Comparison of ENCODE assay signal across 8 mouse cellular contexts in genomic region chr17:28008565-28008981, GRCm38 (mm10).
DNase-seq lines count a peak whose midpoint lies in the region; ATAC-seq and TF ChIP-seq lines count a peak whose summit lies in the region.

No protein-coding gene starts in this region.

- no peak for TF ChIP-seq EP300 in heart, adult 2 months (IDR thresholded peaks at IDR 0.05; ENCODE audit: insufficient read depth, low read depth, low read length)

- H3K27me3 ChIP-seq in heart, adult 2 months (ENCODE audit: control insufficient read depth, insufficient read depth, low read length), result no peaks in the 10 kb centered on the region
- H3K27me3 ChIP-seq in E14TG2a.4 (ENCODE audit: insufficient read depth, low read length), result peaks cover 16% of the 10 kb centered on the region
- H3K27me3 ChIP-seq in heart, embryonic 11.5 days (ENCODE audit: control insufficient read depth, insufficient read depth, low read length), result no peaks in the 10 kb centered on the region
- H3K27me3 ChIP-seq in liver, embryonic 12.5 days (replicated peaks), result peaks cover 6% of the 10 kb centered on the region; the same call in 1 of the 2 replicates

- peak; percentile 65 to 69 for DNase-seq in heart, adult 2 months
- DNase-seq in heart, postnatal 25 days (ENCODE audit: low spot score), result no peak
- DNase-seq in thymus, postnatal 4 days, result peak; percentile 66
- DNase-seq in ovary, postnatal 14 days (ENCODE audit: low spot score), result no peak
- DNase-seq in cerebellum, adult 11-12 months, result no peak

- no peak for TF ChIP-seq POLR2A in heart, adult 2 months (IDR thresholded peaks at IDR 0.05; ENCODE audit: insufficient read depth, low read depth, low read length)

- H3K27ac ChIP-seq in heart, adult 2 months, result peak overlapping the region; percentile 98
- no peak overlapping the region for H3K27ac ChIP-seq in heart, embryonic 11.5 days (ENCODE audit: low read depth, low read length)
- 0 out of 2 replicates have a peak overlapping the region, but pooled peaks have one; percentile 8 for H3K27ac ChIP-seq in liver, embryonic 12.5 days

- intact Hi-C loops in heart, adult 2 months (cut with DNase I), result loop anchor here (5.0 kb wide), 2 partner anchors 34 to 169 kb away; partner anchors contain the start of gene Zfp523
- intact Hi-C loops in heart, postnatal 25 days (cut with DNase I), result loop anchor here (5.0 kb wide), 1 partner anchor 34 kb away; no protein-coding TSS in a partner anchor

- peaks cover 12% of the 10 kb centered on the region for H3K36me3 ChIP-seq in heart, adult 2 months (ENCODE audit: control insufficient read depth, insufficient read depth, low read length)
- peaks cover 61% of the 10 kb centered on the region for H3K36me3 ChIP-seq in E14TG2a.4 (ENCODE audit: insufficient read depth, low read length)
- H3K36me3 ChIP-seq in heart, embryonic 11.5 days (ENCODE audit: control insufficient read depth, insufficient read depth, low read length), result 0 out of 2 replicates have a peak, but pooled peaks cover 2% of the 10 kb centered on the region
- H3K36me3 ChIP-seq in liver, embryonic 12.5 days, result peaks cover 27% of the 10 kb centered on the region

- peaks cover 46% of the 10 kb centered on the region for H3K4me1 ChIP-seq in heart, adult 2 months (ENCODE audit: control insufficient read depth, insufficient read depth, low read length)
- H3K4me1 ChIP-seq in E14TG2a.4 (replicated peaks; ENCODE audit: low read depth, low read length), result peaks cover 56% of the 10 kb centered on the region
- peaks cover 54% of the 10 kb centered on the region for H3K4me1 ChIP-seq in heart, embryonic 11.5 days (ENCODE audit: control insufficient read depth, insufficient read depth, low read length)
- peaks cover 76% of the 10 kb centered on the region for H3K4me1 ChIP-seq in liver, embryonic 12.5 days

- WGBS in heart, adult 2 months, result 13% methylated on average over 8 of the region's 8 CpGs
- WGBS in heart, embryonic 11.5 days (ENCODE audit: insufficient replicate concordance), result 65% methylated on average over 8 of the region's 8 CpGs
- WGBS in liver, embryonic 12.5 days (ENCODE audit: insufficient replicate concordance), result 31% methylated on average over 8 of the region's 8 CpGs

- ATAC-seq in heart, embryonic 11.5 days (replicated peaks; ENCODE audit: insufficient number of reproducible peaks, low FRiP score, low TSS enrichment), result no peak
- no peak for ATAC-seq in liver, embryonic 12.5 days

- peak overlapping the region; percentile 51 for H3K4me2 ChIP-seq in heart, embryonic 11.5 days
- H3K4me2 ChIP-seq in liver, embryonic 12.5 days, result peak overlapping the region; percentile 69

- peak overlapping the region; percentile 58 for H3K4me3 ChIP-seq in heart, adult 2 months
- H3K4me3 ChIP-seq in E14TG2a.4 (replicated peaks; ENCODE audit: low read length), result peak overlapping the region; percentile 70
- no peak overlapping the region for H3K4me3 ChIP-seq in heart, embryonic 11.5 days (ENCODE audit: low read depth, low read length)
- H3K4me3 ChIP-seq in liver, embryonic 12.5 days, result peak overlapping the region; percentile 46

- no peaks in the 10 kb centered on the region for H3K9me3 ChIP-seq in E14TG2a.4 (ENCODE audit: low read length)
- H3K9me3 ChIP-seq in heart, embryonic 11.5 days (replicated peaks; ENCODE audit: control insufficient read depth, low read length), result no peaks in the 10 kb centered on the region
- no peaks in the 10 kb centered on the region for H3K9me3 ChIP-seq in liver, embryonic 12.5 days (replicated peaks)

- H3K9ac ChIP-seq in heart, adult 2 months (ENCODE audit: low read depth, low read length), result peak overlapping the region; percentile 89
- H3K9ac ChIP-seq in heart, embryonic 11.5 days (ENCODE audit: low read depth, low read length), result peak overlapping the region; percentile 64; the same call in 1 of the 2 replicates
- H3K9ac ChIP-seq in liver, embryonic 12.5 days, result peak overlapping the region; percentile 59

- H3K79me2 ChIP-seq in heart, adult 2 months (replicated peaks; ENCODE audit: control insufficient read depth, insufficient read depth, low read length), result peaks cover 9% of the 10 kb centered on the region; the same call in 1 of the 2 replicates

- TF ChIP-seq CTCF in heart, adult 2 months (IDR thresholded peaks at IDR 0.05), result no peak
- TF ChIP-seq CTCF in E14TG2a.4 (conservative IDR thresholded peaks at IDR 0.05; ENCODE audit: low read length), result no peak

Comparison
In these comparisons a context has a peak if more than half of its experiments do, and no peak if none do; other contexts are left out.
1. DNase-seq: peak in heart, adult 2 months (2 of 2) and thymus, postnatal 4 days (single experiment); none in heart, postnatal 25 days (single experiment), ovary, postnatal 14 days (single experiment) and cerebellum, adult 11-12 months (single experiment).
2. Peak in every context shown above with its lines, with median percentiles within 50 percentile points of each other: H3K9ac ChIP-seq.